ENCODE assay signal across 8 mouse cellular contexts in genomic region chr10:5550168-5551021, GRCm38 (mm10). TPM values are rescaled to one million over a fixed set of nuclear protein-coding genes. Genes with fewer than 3 reads are reported as not detected.
DNase-seq lines count a peak whose midpoint lies in the region; ATAC-seq and TF ChIP-seq lines count a peak whose summit lies in the region.

No protein-coding gene starts in this region.

- under 1% methylated on average over 43 of the region's 44 CpGs for WGBS in forebrain, postnatal 0 days
- under 1% methylated on average over 43 of the region's 44 CpGs for WGBS in hindbrain, embryonic 12.5 days
- WGBS in lung, embryonic 16.5 days, result under 1% methylated on average over 40 of the region's 44 CpGs
- 4% methylated on average over 44 of the region's 44 CpGs for WGBS in thymus, adult 2 months

- peak overlapping the region; percentile 79 for H3K27ac ChIP-seq in forebrain, postnatal 0 days (ENCODE audit: low read depth, low read length)
- no peak overlapping the region for H3K27ac ChIP-seq in hindbrain, embryonic 12.5 days
- no peak overlapping the region for H3K27ac ChIP-seq in lung, embryonic 16.5 days (ENCODE audit: low read length)
- H3K27ac ChIP-seq in thymus, adult 2 months (ENCODE audit: control insufficient read depth, insufficient read depth, low read length), result no peak overlapping the region

- no peaks in the 10 kb centered on the region for H3K36me3 ChIP-seq in forebrain, postnatal 0 days (ENCODE audit: insufficient read depth)
- no peaks in the 10 kb centered on the region for H3K36me3 ChIP-seq in hindbrain, embryonic 12.5 days
- no peaks in the 10 kb centered on the region for H3K36me3 ChIP-seq in lung, embryonic 16.5 days (ENCODE audit: control insufficient read depth, insufficient read depth, low read length)
- H3K36me3 ChIP-seq in thymus, adult 2 months (ENCODE audit: control insufficient read depth, insufficient read depth, low read length), result no peaks in the 10 kb centered on the region

- DNase-seq in ES-CJ7 (ENCODE audit: low read depth, low spot score), result peak; percentile 84
- DNase-seq in cerebellum, adult 11-12 months, result peak; percentile 86
- DNase-seq in forebrain, postnatal 0 days, result peak; percentile 72
- DNase-seq in layer of hippocampus, postnatal 25 days (ENCODE audit: extremely low spot score in 1 of 2, low spot score in 1 of 2), result peak; percentile 35 to 61
- peak; percentile 11 for DNase-seq in ovary, adult 18-20 months (ENCODE audit: low spot score)
- DNase-seq in thymus, adult 2 months, result peak; percentile 47

- no peaks in the 10 kb centered on the region for H3K9me3 ChIP-seq in forebrain, postnatal 0 days (ENCODE audit: low read length)
- no peaks in the 10 kb centered on the region for H3K9me3 ChIP-seq in hindbrain, embryonic 12.5 days (replicated peaks)
- H3K9me3 ChIP-seq in lung, embryonic 16.5 days (ENCODE audit: control insufficient read depth, low read length), result no peaks in the 10 kb centered on the region

- ATAC-seq in forebrain, postnatal 0 days, result peak; percentile 87
- ATAC-seq in hindbrain, embryonic 12.5 days (ENCODE audit: low FRiP score), result peak; percentile 94
- ATAC-seq in lung, embryonic 16.5 days (ENCODE audit: low read depth), result peak; percentile 83

- H3K27me3 ChIP-seq in forebrain, postnatal 0 days (ENCODE audit: insufficient read depth, low read length), result no peaks in the 10 kb centered on the region
- H3K27me3 ChIP-seq in hindbrain, embryonic 12.5 days, result peaks cover 3% of the 10 kb centered on the region; the same call in 1 of the 2 replicates
- H3K27me3 ChIP-seq in lung, embryonic 16.5 days (ENCODE audit: control insufficient read depth, insufficient read depth, low read depth, low read length), result no peaks in the 10 kb centered on the region
- no peaks in the 10 kb centered on the region for H3K27me3 ChIP-seq in thymus, adult 2 months (ENCODE audit: control insufficient read depth, insufficient read depth, low read length)

- no peak for TF ChIP-seq POLR2A in thymus, adult 2 months (IDR thresholded peaks at IDR 0.05; ENCODE audit: control insufficient read depth, extremely low read depth, insufficient read depth, low read length, poor library complexity)

- H3K4me3 ChIP-seq in forebrain, postnatal 0 days (ENCODE audit: low read depth, low read length), result peak overlapping the region; percentile 67
- peak overlapping the region; percentile 59 for H3K4me3 ChIP-seq in hindbrain, embryonic 12.5 days
- peak overlapping the region; percentile 49 for H3K4me3 ChIP-seq in lung, embryonic 16.5 days (ENCODE audit: low read length)
- H3K4me3 ChIP-seq in thymus, adult 2 months (ENCODE audit: control insufficient read depth, insufficient read depth, low read length), result peak overlapping the region; percentile 39

- H3K4me1 ChIP-seq in forebrain, postnatal 0 days (ENCODE audit: insufficient read depth), result peaks cover 5% of the 10 kb centered on the region; the same call in 1 of the 2 replicates
- peaks cover 7% of the 10 kb centered on the region for H3K4me1 ChIP-seq in hindbrain, embryonic 12.5 days
- H3K4me1 ChIP-seq in lung, embryonic 16.5 days (replicated peaks; ENCODE audit: control insufficient read depth, insufficient read depth, low read length), result 0 out of 2 replicates have a peak, but pooled peaks cover 4% of the 10 kb centered on the region
- peaks cover 8% of the 10 kb centered on the region; the same call in 1 of the 2 replicates for H3K4me1 ChIP-seq in thymus, adult 2 months (replicated peaks; ENCODE audit: control insufficient read depth, insufficient read depth, low read length)

- TF ChIP-seq CTCF in forebrain, postnatal 0 days (IDR thresholded peaks at IDR 0.05; ENCODE audit: low read depth), result peak; percentile 59
- no peak for TF ChIP-seq CTCF in thymus, adult 2 months (IDR thresholded peaks at IDR 0.05; ENCODE audit: borderline replicate concordance, control insufficient read depth, extremely low read depth, insufficient read depth, low read length, poor library complexity)

- H3K9ac ChIP-seq in forebrain, postnatal 0 days, result peak overlapping the region; percentile 80
- H3K9ac ChIP-seq in hindbrain, embryonic 12.5 days, result peak overlapping the region; percentile 70
- peak overlapping the region; percentile 53 for H3K9ac ChIP-seq in lung, embryonic 16.5 days (ENCODE audit: low read length)

- peak overlapping the region; percentile 85 for H3K4me2 ChIP-seq in forebrain, postnatal 0 days (ENCODE audit: low read depth)
- peak overlapping the region; percentile 95 for H3K4me2 ChIP-seq in hindbrain, embryonic 12.5 days (replicated peaks)
- peak overlapping the region; percentile 81 for H3K4me2 ChIP-seq in lung, embryonic 16.5 days (ENCODE audit: low read depth, low read length)

RNA-seq across cellular contexts. Expression of gene Syne1, which starts 0.9 kb away (rescaled TPM):
- 39.8 and 60.5 TPM in 2 replicates for total RNA-seq in forebrain, postnatal 0 days (2014; rRNA removed)
- polyA plus RNA-seq in forebrain, postnatal 0 days (2015; fragmentation: Nextera tagmentation; extraction: Ambion mirVana), result 5.0 and 11.2 TPM in 2 replicates
- 6.8 and 7.0 TPM in 2 replicates for polyA plus RNA-seq in hindbrain, embryonic 12.5 days (2016; fragmentation: Nextera tagmentation; extraction: Ambion mirVana)
- total RNA-seq in layer of hippocampus, postnatal 25 days (2021), result 100 to 1,000 TPM; 241 to 279 TPM
- polyA plus RNA-seq in lung, embryonic 16.5 days (2015; fragmentation: Nextera tagmentation; extraction: Ambion mirVana), result 4.3 and 4.7 TPM in 2 replicates
- 30.0 and 33.5 TPM in 2 replicates for polyA plus RNA-seq in thymus, adult 2 months (2012; rRNA removed)

RNA-seq across cellular contexts. Expression of gene Myct1, which starts 43.2 kb away (rescaled TPM):
- total RNA-seq in forebrain, postnatal 0 days (2014; rRNA removed), result 0.54 and 0.90 TPM in 2 replicates
- 0.79 and 0.81 TPM in 2 replicates for polyA plus RNA-seq in forebrain, postnatal 0 days (2015; fragmentation: Nextera tagmentation; extraction: Ambion mirVana)
- 1.9 and 2.0 TPM in 2 replicates for polyA plus RNA-seq in hindbrain, embryonic 12.5 days (2016; fragmentation: Nextera tagmentation; extraction: Ambion mirVana)
- under 1 TPM; 0.25 to 0.54 TPM for total RNA-seq in layer of hippocampus, postnatal 25 days (2021)
- polyA plus RNA-seq in lung, embryonic 16.5 days (2015; fragmentation: Nextera tagmentation; extraction: Ambion mirVana), result 11.1 and 11.5 TPM in 2 replicates
- 0.85 and 1.3 TPM in 2 replicates for polyA plus RNA-seq in thymus, adult 2 months (2012; rRNA removed)

Comparison
In these comparisons a context has a peak if more than half of its experiments do, and no peak if none do; other contexts are left out.
1. DNase-seq: peak in every context shown above with its lines; median percentile 86 in cerebellum, adult 11-12 months; 84 in ES-CJ7; 72 in forebrain, postnatal 0 days; 48 in layer of hippocampus, postnatal 25 days; 47 in thymus, adult 2 months; 11 in ovary, adult 18-20 months.